Mouse (Mus musculus): ENCODE data around the gene Gtf3c5.

- TF ChIP-seq GATA1 (IDR thresholded peaks at IDR 0.05; ENCODE audit: borderline replicate concordance, low read length) (no peak), FLI1 (IDR thresholded peaks at IDR 0.05; ENCODE audit: low read length) (no peak)
These were observed 13.6 kb downstream of the Gtf3c5 start for GRCm38 (mm10) chr2:28569903-28570302.

Data from megakaryocyte, embryonic 14.5 days (primary cell).